Mouse (Mus musculus) G1E (cell line): ENCODE measurements around the gene Pitpnm3.

Experiments used
- CTCF ChIP-seq: IDR thresholded peaks from 2 replicates; pipeline ENCODE4 v1.5.1; 2012; ENCODE audit warnings: low read depth, low read length, inconsistent platforms, mixed read lengths
- GATA1 ChIP-seq: IDR thresholded peaks from 2 replicates; pipeline ENCODE4 v1.6.1; 2012; ENCODE audit warnings: borderline replicate concordance, low read length, inconsistent platforms, mixed read lengths
- TAL1 ChIP-seq: conservative IDR thresholded peaks from 2 replicates; pipeline ENCODE4 v1.6.1; 2012; ENCODE audit warnings: low read depth, low read length, inconsistent platforms, mixed read lengths

- no peak for TF ChIP-seq CTCF
- no peak for TF ChIP-seq TAL1
- no peak for TF ChIP-seq GATA1
Measured at GRCm38 (mm10) chr11:72048730-72049129, 86.8 kb downstream of the Pitpnm3 start.
